Mouse (Mus musculus) left cerebral cortex, postnatal 10 days (tissue): ENCODE measurements at regions not wholly inside any gene's neighbourhood (a gene's known extent, or its start where the extent isn't known, plus 50 kb on each side); places are given as distances from the start of the nearest gene placed in this dataset.
A peak's percentile ranks its signal among the peaks of the same experiment; 100 is the strongest.

ENCODE experiments used
- DNase-seq, 2 experiments: peaks; one replicate each; pipeline ENCODE4 v3.0.0; 2021 to 2022; ENCODE audit warnings: low spot score in 2 of 2, mixed read lengths in 1 of 2; ENCODE audit errors: extremely low spot score in 1 of 2
- intact Hi-C: fragments of 180-260 bp; cut with DNase I; formaldehyde crosslinking; loops from one replicate; pipeline ENCODE4 v1.15.1; 2025

DNA sequence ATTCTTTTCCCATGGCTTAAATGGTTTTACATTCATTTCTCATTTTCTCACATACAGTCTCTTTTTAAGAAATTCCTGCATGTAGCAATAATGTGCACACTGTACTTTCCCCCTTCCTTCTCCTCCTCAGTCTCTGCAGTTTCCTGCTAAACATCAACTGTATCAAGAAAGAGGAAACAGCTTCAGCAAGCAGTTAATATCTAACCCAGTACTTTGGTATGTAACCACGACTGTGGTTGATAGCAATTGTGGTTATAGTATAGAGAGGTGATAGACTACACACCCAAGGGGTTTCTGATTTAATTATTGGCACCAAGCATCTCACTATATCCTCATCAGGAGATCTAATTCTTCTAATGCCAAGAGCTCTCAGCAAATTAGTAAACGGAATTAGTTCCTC lies 52.8 kb upstream of the Eci2 start:
- intact Hi-C loops, result no loop called here
- DNase-seq, result no peak

DNA sequence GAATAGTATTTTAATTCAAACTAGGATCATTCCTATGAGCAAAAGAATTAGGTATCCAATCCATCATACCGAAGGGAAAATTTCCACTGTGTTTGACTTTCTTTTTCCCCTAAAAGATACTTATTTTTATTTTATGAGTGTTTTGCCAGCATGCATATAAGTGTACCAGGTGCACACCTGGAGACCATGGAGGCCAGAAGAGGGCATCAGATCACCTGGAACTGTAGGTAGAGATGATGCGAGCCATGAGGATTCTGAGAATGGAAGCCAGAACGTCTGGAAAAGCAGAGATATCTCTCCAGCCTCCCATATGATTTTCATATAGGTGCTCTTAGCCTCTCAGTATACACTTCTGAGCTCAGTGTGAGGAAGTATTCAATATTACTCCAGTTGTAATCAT lies 58.5 kb upstream of the Eci2 start:
- no peak for DNase-seq
- intact Hi-C loops, result no loop called here

DNA sequence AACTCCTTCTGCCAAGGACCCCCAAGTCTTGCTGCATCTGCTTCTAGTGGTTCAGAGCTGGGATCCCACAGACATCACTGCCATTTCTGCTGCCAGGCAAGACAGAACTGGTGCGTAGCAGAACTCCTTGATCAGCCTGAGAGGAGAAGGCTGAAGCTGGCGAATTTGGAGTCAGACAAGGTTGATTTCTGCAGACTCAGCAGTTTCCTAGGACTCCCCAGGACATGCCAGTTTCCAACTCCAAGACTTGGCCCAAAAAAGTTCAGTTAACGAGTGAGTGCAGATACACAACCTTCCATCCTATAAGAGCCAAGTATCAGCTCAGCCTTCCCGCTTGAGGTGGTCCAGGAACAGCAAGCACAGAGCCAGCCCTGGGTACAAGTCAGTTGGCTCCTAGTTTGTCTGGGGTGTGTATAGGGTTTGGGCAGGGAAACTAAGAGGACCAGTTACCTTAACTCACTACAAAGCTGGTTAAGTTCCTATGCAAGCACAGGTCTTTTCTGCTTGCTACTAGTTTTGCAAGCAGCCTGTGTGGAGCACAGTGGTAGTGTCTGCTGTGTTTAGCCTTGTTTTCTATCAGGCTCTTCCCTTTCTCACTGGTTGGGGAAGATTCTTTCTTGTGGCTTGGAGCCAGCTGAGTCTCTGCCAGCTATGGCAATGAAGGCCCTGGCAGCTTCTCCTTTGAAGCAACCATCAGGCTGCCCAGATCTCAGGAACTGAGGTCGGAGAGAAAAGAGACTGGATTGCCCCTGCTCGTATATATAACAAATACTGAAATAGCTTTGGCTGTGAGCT lies 60.5 kb upstream of the Eci2 start:
- intact Hi-C loops, result no loop called here
- peak; percentile 55 to 71 for DNase-seq

DNA sequence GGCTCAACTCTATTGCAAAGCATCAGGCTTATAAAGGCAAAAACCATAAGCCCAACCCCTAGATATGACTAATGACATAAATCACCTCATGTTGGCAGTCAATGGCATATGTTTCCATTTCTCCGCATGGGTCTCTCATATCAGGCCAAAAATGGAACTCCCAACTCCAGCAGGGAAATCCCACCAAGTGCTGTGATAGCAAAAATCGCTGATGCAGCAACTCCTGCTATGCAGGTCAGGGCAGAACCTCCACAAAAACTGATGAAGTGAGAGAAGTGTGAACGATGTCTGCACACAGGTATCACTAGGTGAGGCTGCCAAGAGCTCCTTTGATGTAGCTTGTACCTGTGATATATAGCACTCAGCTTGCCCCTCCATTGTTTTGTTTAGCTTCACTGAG lies 64.3 kb upstream of the Eci2 start:
- intact Hi-C loops, result no loop called here
- no peak for DNase-seq

DNA sequence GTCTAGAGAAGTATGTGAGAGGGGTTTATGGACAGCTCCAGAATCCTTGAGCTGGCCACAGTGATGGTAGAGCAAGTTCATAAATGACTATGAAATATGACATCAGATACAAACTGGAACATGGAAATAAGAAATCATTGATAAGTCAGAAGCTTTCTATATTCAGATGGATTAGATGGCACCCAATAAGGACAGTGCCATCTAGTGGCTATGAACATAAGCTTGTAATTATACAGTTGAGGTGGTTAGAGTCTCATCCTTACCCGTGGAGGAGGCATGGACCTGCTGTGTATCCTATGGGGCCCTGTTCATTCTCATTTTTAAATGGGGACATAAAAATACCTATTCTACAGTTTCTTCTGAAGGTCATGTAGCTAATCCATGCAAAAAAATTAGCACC lies 92.9 kb upstream of the Eci2 start:
- intact Hi-C loops, result no loop called here
- no peak for DNase-seq

DNA sequence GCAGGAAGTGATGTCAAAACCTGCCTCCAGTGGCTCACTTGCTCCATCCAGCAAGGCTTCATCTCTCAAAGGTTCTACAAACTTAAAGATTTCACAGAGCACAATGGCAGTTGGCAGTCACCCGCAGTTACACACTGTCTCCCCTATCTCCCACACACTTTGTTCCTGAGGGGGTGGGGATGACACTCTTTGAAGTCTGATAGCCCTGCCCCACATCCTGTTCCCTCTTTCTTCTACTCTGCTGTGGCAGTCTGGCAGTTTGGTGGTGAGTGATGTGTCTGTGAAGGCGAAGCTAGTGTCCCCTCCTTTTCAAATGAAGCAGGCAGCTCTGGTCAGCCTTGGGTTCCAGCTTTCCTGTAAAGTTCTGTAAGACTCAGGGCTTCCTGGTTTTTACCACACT lies 102.6 kb upstream of the Eci2 start:
- intact Hi-C loops, result no loop called here
- DNase-seq, result no peak

DNA sequence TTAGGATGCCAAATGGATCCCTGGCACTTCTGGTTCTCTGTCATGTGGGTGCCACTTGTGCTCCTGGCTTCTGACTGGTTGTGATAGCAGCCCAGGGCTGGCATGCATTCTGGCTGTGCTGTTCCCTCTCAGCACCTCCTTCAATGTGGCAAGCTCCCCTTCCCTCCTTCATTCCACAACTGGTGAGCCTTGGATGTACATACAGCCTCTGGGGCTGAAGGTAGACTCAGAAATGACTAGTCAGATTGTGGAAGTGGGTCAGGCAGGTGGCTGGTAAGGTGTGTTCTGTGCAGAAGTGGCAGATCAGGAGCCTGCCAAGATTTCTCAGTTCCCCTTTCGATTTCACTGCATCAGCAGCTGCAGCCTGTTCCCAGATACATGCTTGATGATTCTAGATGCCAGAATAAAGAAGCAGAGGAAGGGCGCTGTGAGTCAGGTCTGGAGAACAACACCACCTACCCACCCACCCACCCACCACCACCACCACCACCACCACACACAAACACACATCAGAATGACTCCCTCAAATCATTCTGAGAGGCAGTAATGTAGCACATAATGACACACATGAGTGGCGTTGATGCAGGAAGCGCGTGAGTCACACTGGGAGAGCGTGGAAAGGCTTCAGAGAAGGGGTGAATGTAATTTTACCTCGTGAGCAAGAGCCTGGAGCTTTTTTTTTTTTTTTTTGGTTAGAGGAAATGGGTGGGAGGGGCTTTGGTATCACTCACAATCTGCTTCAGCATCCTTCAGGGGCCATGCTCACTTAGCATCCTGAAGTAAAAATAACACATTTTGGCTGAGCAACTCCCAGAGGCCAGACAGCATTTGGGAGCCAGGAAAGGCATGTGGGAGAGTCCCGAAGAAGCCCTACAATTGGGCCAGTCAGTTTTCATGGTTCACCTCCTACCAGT lies 104.6 kb upstream of the Eci2 start:
- intact Hi-C loops, result no loop called here
- DNase-seq, result peak in 1 of 2 experiments; percentile 15

DNA sequence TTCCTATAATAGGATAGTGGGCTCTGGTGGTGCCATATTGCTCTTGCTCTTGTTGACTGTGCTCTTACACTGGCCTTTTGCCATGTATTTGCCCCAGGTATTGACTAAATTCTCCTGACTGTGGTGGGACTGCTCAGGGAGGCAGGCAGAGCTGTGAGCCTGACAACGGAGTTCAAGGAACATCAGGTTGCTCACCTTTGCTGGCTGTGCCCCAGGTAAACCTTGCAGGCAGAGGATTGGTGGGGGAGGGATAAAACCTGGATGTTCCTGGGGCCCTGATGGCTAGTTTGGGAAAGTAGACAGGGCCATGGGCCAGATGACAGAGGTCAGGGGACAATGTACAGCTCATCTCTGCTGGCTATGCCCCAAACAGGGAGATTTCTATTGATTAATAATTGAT lies 124.7 kb upstream of the Eci2 start:
- no peak for DNase-seq

DNA sequence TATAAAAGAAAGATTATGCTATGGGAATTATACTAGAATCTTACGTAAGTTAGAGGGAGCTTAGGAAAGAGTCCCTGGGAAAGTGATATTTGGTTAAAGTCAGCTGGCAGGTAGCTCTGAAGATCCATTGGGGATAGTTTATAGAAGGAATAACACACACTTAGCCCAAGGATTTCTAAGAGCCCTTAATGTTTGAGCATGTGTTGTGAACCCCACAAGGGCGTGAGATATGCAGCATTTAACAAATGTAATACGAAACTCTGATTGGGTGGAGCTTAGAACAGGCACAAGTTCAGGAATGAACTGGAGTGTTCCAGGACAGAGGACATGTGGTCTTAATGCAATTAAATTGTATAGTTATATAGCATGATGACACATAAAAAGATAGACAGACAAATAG lies 132.6 kb upstream of the Eci2 start:
- intact Hi-C loops, result no loop called here
- no peak for DNase-seq

More for the DNA sequence above, 124.7 kb upstream of the Eci2 start:
- intact Hi-C loops, result no loop called here

DNA sequence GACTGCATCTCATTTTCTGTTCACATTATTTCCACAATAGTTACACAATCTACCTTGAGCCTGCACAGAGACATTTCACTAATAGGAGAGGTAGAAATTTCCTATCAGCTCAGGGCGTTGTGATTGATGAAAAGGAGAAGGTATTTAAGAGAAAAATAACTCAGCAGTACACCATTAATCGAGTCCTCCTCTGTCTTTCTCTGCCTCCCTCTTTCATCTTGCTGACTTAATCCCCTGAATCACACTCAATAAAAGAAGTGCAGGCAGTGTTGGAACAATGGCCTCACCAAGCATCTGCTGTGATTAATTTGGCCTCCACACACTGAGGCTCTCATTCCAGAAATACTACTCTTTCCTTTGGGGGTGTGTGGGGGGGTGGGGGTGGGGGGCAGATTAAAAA lies 133.9 kb upstream of the Eci2 start:
- intact Hi-C loops, result no loop called here
- no peak for DNase-seq

DNA sequence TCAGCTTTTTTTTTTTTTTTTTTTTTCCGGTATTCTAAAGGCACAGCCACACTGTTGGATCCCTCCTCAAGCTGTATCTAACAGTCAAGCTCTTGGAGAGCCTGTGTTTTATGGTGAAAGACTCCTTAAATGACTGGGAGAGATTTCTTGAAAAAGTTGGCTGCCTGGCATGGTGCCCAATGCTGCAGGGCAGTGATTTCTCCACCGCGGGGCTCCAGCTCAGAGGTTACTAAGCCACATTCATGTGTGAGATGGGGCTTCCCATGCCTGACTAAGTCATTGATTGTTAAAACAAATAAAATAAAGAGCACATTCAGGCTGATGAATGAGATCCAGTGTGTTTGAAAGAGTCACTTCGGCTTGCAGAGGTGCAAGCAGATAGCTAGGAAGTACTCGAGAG lies 139.2 kb upstream of the Eci2 start:
- peak in 1 of 2 experiments; percentile 50 for DNase-seq
- intact Hi-C loops, result no loop called here

DNA sequence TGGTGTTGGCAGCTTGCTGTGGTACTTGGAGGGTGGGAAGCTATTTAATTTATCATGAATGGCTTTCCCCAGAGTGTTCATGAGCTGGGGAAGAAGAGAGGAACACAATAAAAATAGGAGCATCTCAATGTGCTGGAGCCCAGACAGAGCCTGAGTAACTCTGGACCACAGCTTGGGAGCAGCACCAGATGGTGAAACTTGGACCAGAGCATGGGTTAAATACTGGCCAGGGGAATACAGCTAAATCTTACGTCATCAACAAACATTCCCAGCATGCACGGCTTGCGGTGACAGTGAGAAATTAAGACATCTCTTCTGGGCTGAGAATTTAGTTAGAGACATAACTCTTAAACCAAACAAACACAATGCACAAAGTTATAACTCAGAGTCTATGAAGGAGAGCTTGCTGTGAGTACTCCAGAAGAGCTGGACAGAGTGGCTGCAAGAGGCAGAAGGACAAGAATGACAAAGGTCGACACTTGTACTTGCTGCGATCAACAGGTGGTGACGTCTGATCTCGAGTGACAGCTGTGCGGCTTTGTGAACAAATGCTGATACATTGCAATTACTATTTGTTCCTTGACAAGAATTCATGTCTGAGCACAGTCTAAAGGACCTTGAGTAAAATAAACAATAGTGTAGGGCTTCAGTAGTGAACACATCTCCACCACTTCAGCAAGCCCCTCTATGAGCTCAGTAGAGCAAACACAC lies 140.1 kb upstream of the Eci2 start:
- intact Hi-C loops, result no loop called here
- no peak for DNase-seq

DNA sequence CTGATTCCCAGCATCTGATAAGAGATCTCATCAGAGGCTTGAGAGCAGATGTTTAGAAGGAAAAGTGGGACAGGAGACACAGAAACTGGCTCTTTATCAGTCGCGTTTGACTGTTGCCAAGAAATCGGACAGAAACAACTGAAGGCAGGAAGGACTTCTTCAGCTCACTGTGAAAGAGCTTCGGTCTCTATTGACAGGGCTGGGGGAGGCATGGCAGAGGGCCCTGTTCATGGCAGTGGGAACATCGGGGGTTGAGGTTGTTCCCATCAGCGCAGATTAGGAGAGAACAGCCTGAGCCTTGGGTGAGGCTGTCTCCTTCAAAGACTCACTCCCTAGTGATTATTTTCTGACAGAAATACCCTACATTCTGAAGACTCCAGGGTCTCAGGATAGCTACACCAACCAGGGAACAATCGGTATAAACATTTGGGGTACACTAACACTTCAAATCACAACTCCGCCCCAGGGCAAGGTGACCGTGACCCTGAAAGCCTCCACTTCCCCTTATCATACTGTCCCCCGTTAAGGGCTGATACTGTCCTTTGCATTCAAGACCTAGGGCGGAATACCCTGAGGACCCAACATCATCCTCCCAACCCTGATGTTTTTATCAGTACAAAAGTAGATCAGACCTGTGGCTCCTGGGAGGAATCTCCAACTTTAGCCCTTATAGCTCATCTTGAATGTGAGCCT lies 144.8 kb upstream of the Eci2 start:
- intact Hi-C loops, result no loop called here
- DNase-seq, result no peak

DNA sequence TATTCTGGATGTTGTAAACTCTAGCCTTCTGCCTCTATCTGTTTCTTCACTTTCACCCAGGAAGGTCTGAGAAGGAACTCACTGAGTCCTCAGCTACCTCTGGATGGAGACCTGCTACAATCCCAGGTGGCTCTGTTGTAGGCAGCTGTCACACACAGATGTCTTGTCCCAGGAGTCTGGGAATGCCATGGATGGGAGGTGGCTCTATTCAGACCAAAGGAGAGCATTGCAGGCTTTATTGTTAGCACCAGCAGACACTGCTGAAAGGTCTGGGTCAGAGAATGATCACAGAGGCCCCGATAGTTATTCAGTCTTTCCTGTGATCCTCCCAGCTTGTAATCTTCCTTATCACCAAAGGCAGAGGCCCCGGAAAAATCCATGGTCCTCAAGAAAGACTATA lies 146.6 kb upstream of the Eci2 start:
- DNase-seq, result no peak
- intact Hi-C loops, result no loop called here

DNA sequence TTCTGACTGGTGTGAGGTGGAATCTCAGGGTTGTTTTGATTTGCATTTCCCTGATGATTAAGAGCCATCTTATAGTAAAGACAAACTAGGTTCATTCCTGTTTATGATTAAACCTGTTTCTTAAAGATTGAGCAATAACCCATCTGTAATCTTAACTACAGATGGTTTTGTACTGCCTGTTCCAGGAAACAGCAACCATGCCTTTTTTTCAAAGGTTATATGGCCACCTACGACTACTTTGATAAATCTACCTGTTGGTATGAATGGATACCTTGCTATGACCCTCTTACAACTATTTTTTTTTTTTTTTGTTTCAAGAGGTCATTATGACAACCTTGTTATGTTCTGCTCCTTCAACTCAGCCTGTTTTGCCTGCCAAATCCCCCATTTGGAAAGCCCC lies 148.7 kb upstream of the Eci2 start:
- intact Hi-C loops, result no loop called here

DNA sequence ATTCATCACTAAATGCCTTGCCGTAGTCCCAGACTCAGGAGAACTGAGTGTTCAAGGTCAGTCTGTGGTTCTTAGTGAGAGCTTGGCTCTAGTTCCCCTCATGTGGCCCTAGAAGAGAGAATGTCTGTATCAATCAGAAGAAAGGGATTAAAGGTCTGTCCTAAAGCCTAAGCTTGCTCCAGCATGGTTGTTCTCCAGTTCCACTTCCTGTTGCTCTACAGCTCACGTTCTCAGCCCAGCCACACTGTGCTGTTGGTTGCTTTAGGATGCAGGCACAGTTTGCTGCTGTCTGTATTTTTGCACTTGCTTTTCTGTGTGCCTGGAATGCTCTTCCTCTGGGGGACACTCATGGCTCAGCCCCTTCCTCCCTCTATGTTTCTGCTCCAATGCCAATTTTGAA lies 150.4 kb upstream of the Eci2 start:
- intact Hi-C loops, result no loop called here
- no peak for DNase-seq

More for the DNA sequence above, 148.7 kb upstream of the Eci2 start:
- DNase-seq, result no peak

DNA sequence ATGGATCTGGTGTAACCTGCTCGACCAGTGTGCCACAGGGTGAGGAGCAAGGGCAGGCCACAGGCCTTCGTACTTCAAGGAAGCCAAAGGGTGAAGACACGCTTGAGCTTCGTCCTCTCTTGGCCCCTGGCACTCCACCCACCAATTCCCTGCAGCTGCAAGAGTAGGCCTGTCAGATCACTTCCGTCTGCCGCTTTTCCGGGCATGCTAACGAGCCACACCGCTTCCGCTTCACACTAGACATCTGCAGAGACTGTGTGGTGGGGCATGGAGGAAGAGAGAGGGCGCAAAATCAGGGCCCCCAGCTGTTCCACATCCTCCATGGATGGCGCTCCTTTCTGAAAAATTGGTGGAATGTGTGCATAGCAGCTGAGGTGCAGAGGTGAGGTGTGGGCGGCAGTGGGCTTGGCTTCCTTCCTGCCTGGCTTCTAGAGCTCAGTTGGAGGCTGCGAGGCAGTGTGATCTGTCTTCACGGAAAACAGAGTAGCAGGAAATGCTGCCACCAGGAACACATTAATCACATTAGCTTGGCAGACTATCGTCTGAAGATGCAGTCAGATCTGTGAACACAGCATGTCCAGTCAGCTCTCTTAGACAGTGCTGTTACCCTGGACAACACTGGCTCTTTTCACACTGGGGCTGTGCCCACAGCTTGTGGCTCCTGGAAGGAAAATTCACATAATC lies 162.3 kb upstream of the Eci2 start:
- DNase-seq, result peak; percentile 17 to 67
- intact Hi-C loops, result no loop called here

DNA sequence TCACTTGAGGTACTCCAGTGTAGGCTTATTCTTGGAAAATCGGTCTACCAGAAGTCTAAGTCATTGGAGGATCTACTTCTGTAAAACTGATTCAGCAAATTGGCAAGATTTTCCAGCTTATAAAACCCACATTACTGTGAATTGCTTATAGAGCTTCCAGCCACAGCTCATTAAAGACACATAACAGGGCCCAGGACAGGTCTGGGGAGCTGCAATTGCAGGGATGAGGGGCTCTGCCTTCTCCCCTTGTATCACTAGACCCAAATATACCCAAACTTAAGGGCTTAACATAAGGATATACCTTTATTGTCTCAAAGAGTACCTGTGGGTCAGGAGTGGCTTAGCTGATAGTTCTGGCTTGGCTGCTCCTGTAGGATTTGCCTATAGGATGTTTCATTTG lies 175.2 kb upstream of the Eci2 start:
- no peak for DNase-seq
- intact Hi-C loops, result no loop called here

DNA sequence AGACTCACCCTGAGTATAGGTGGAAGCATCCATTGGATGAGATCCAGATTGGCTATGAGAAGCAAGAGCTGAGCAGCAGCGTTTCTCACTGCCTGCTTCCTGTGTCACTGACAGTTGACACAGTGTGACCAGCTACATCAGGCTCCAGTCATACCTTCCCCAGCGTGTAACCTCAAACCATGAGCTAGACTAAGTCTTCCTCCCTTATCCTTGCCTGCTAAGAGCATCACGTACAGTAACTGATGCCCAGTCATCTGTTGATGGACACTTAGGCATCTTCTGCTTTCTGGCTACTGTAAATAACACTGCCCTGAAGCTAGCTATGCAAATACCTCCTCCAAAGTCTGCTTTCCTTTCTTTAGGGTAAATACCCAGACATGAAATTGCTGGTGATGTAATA lies 181.4 kb upstream of the Eci2 start:
- intact Hi-C loops, result no loop called here
- DNase-seq, result no peak
